Mouse (Mus musculus): ENCODE results near the gene Scaf4. TPM values are rescaled to one million over a fixed set of nuclear protein-coding genes. Genes with fewer than 3 reads are reported as not detected.
A peak's percentile ranks its signal among the peaks of the same experiment; 100 is the strongest.
"Not testable (repeated sequence)": the region's sequence is repeated elsewhere in the genome, so short reads cannot be mapped to it uniquely, and the experiment has no call there.

The Scaf4 gene
- polyA plus RNA-seq, 1 experiment from 2014 or later = 16.3 TPM

- no peak overlapping the region for H3K4me2 ChIP-seq
- H3K36me3 ChIP-seq = peaks cover 37% of the 10 kb centered on the region
- 47% methylated on average over 5 of the region's 5 CpGs for WGBS
- H3K9ac ChIP-seq = no peak overlapping the region
- H3K27ac ChIP-seq (replicated peaks) = no peak overlapping the region
- H3K9me3 ChIP-seq = no peaks in the 10 kb centered on the region
- no peak for ATAC-seq (ENCODE audit: extremely low read depth, insufficient number of reproducible peaks, low FRiP score, low TSS enrichment)
- no peaks in the 10 kb centered on the region for H3K27me3 ChIP-seq (replicated peaks)
- H3K4me3 ChIP-seq = no peak overlapping the region
- peaks cover 57% of the 10 kb centered on the region for H3K4me1 ChIP-seq
Measured at GRCm38 (mm10) chr16:90264021-90264420, 20.3 kb downstream of the Scaf4 start.

- no peak for ATAC-seq (ENCODE audit: extremely low read depth, insufficient number of reproducible peaks, low FRiP score, low TSS enrichment)
- Histone ChIP-seq H3K4me1 (peaks cover 38% of the 10 kb centered on the region), H3K9ac (no peak overlapping the region), H3K4me2 (no peak overlapping the region), H3K9me3 (no peaks in the 10 kb centered on the region), H3K4me3 (no peak overlapping the region), H3K27ac (replicated peaks) (no peak overlapping the region), H3K27me3 (replicated peaks) (no peaks in the 10 kb centered on the region), H3K36me3 (peaks cover 57% of the 10 kb centered on the region)
- 96% methylated on average over 2 of the region's 2 CpGs for WGBS
Measured at GRCm38 (mm10) chr16:90261791-90262190, 22.5 kb downstream of the Scaf4 start.

GRCm38 (mm10) chr16:90260097-90260496 is 24.2 kb downstream of the Scaf4 start:
- Histone ChIP-seq H3K4me3 (no peak overlapping the region), H3K4me2 (no peak overlapping the region), H3K9me3 (no peaks in the 10 kb centered on the region), H3K9ac (no peak overlapping the region), H3K27ac (replicated peaks) (0 out of 2 replicates have a peak overlapping the region, but pooled peaks have one; percentile 5), H3K27me3 (replicated peaks) (no peaks in the 10 kb centered on the region), H3K36me3 (peaks cover 70% of the 10 kb centered on the region), H3K4me1 (peaks cover 21% of the 10 kb centered on the region)
- ATAC-seq (ENCODE audit: extremely low read depth, insufficient number of reproducible peaks, low FRiP score, low TSS enrichment) = no peak
- WGBS = 57% methylated on average over 4 of the region's 4 CpGs

- 82% methylated on average over 5 of the region's 5 CpGs for WGBS
- ATAC-seq (ENCODE audit: extremely low read depth, insufficient number of reproducible peaks, low FRiP score, low TSS enrichment) = no peak
- H3K4me2 ChIP-seq = no peak overlapping the region
- H3K27me3 ChIP-seq (replicated peaks) = no peaks in the 10 kb centered on the region
- H3K36me3 ChIP-seq = peaks cover 75% of the 10 kb centered on the region
- H3K9ac ChIP-seq = no peak overlapping the region
- H3K9me3 ChIP-seq = no peaks in the 10 kb centered on the region
- peaks cover 16% of the 10 kb centered on the region for H3K4me1 ChIP-seq
- no peak overlapping the region for H3K4me3 ChIP-seq
- no peak overlapping the region for H3K27ac ChIP-seq (replicated peaks)
Measured at GRCm38 (mm10) chr16:90259623-90260022, 24.7 kb downstream of the Scaf4 start.

- WGBS = 92% methylated on average over 7 of the region's 7 CpGs
- Histone ChIP-seq H3K9ac (no peak overlapping the region), H3K9me3 (no peaks in the 10 kb centered on the region), H3K4me1 (peaks cover 10% of the 10 kb centered on the region), H3K4me2 (no peak overlapping the region), H3K4me3 (no peak overlapping the region), H3K27me3 (replicated peaks) (no peaks in the 10 kb centered on the region), H3K36me3 (peaks cover 82% of the 10 kb centered on the region), H3K27ac (replicated peaks) (no peak overlapping the region)
- ATAC-seq (ENCODE audit: extremely low read depth, insufficient number of reproducible peaks, low FRiP score, low TSS enrichment) = no peak
Measured at GRCm38 (mm10) chr16:90258950-90259349, 25.4 kb downstream of the Scaf4 start.

- no peaks in the 10 kb centered on the region for H3K4me1 ChIP-seq
- no peak overlapping the region for H3K4me2 ChIP-seq
- no peak for ATAC-seq (ENCODE audit: extremely low read depth, insufficient number of reproducible peaks, low FRiP score, low TSS enrichment)
- WGBS = 88% methylated on average over 2 of the region's 2 CpGs
- no peak overlapping the region for H3K4me3 ChIP-seq
- H3K9ac ChIP-seq = no peak overlapping the region
- peaks cover 95% of the 10 kb centered on the region for H3K36me3 ChIP-seq
- no peaks in the 10 kb centered on the region for H3K9me3 ChIP-seq
- H3K27me3 ChIP-seq (replicated peaks) = no peaks in the 10 kb centered on the region
- H3K27ac ChIP-seq (replicated peaks) = no peak overlapping the region
Measured at GRCm38 (mm10) chr16:90252521-90252920, 31.8 kb downstream of the Scaf4 start.

GRCm38 (mm10) chr16:90251256-90251655 is 33.0 kb downstream of the Scaf4 start:
- not testable (repeated sequence) for H3K9me3 ChIP-seq; H3K4me2 ChIP-seq; ATAC-seq (ENCODE audit: extremely low read depth, insufficient number of reproducible peaks, low FRiP score, low TSS enrichment); H3K27me3 ChIP-seq (replicated peaks); H3K27ac ChIP-seq (replicated peaks); H3K4me1 ChIP-seq; H3K4me3 ChIP-seq; H3K9ac ChIP-seq
- peaks cover 93% of the 10 kb centered on the region for H3K36me3 ChIP-seq
- WGBS = 90% methylated on average over 3 of the region's 3 CpGs

- H3K9ac ChIP-seq = no peak overlapping the region
- 87% methylated on average over 7 of the region's 7 CpGs for WGBS
- peaks cover 97% of the 10 kb centered on the region for H3K36me3 ChIP-seq
- H3K4me2 ChIP-seq = no peak overlapping the region
- no peak overlapping the region for H3K4me3 ChIP-seq
- no peaks in the 10 kb centered on the region for H3K9me3 ChIP-seq
- no peak overlapping the region for H3K27ac ChIP-seq (replicated peaks)
- H3K27me3 ChIP-seq (replicated peaks) = no peaks in the 10 kb centered on the region
- H3K4me1 ChIP-seq = no peaks in the 10 kb centered on the region
- ATAC-seq (ENCODE audit: extremely low read depth, insufficient number of reproducible peaks, low FRiP score, low TSS enrichment) = no peak
Measured at GRCm38 (mm10) chr16:90250099-90250498, 34.2 kb downstream of the Scaf4 start.

GRCm38 (mm10) chr16:90242426-90243304 is 41.6 kb downstream of the Scaf4 start:
- Histone ChIP-seq H3K4me3 (no peak overlapping the region), H3K27me3 (replicated peaks) (no peaks in the 10 kb centered on the region), H3K9me3 (no peaks in the 10 kb centered on the region), H3K27ac (replicated peaks) (no peak overlapping the region), H3K4me2 (no peak overlapping the region), H3K36me3 (peaks cover 95% of the 10 kb centered on the region), H3K9ac (no peak overlapping the region), H3K4me1 (peaks cover 5% of the 10 kb centered on the region; the same call in 1 of the 2 replicates)
- 70% methylated on average over 17 of the region's 17 CpGs for WGBS
- ATAC-seq (ENCODE audit: extremely low read depth, insufficient number of reproducible peaks, low FRiP score, low TSS enrichment) = 0 out of 2 replicates have a peak, but pooled peaks have one; percentile 54

- ATAC-seq (ENCODE audit: extremely low read depth, insufficient number of reproducible peaks, low FRiP score, low TSS enrichment) = no peak
- Histone ChIP-seq H3K4me3 (no peak overlapping the region), H3K27ac (replicated peaks) (no peak overlapping the region), H3K27me3 (replicated peaks) (no peaks in the 10 kb centered on the region), H3K36me3 (peaks cover 87% of the 10 kb centered on the region), H3K4me2 (no peak overlapping the region), H3K4me1 (peaks cover 5% of the 10 kb centered on the region; the same call in 1 of the 2 replicates), H3K9me3 (no peaks in the 10 kb centered on the region), H3K9ac (no peak overlapping the region)
- WGBS = 84% methylated on average over 4 of the region's 4 CpGs
Measured at GRCm38 (mm10) chr16:90241875-90242274, 42.4 kb downstream of the Scaf4 start.

GRCm38 (mm10) chr16:90239128-90239746 is 45.1 kb downstream of the Scaf4 start:
- peaks cover 20% of the 10 kb centered on the region for H3K4me1 ChIP-seq
- H3K27me3 ChIP-seq (replicated peaks) = no peaks in the 10 kb centered on the region
- no peak overlapping the region for H3K9ac ChIP-seq
- no peaks in the 10 kb centered on the region for H3K9me3 ChIP-seq
- H3K36me3 ChIP-seq = peaks cover 74% of the 10 kb centered on the region
- no peak overlapping the region for H3K27ac ChIP-seq (replicated peaks)
- H3K4me2 ChIP-seq = no peak overlapping the region
- 85% methylated on average over 6 of the region's 6 CpGs for WGBS
- no peak for ATAC-seq (ENCODE audit: extremely low read depth, insufficient number of reproducible peaks, low FRiP score, low TSS enrichment)
- H3K4me3 ChIP-seq = no peak overlapping the region
